Mouse (Mus musculus) olfactory bulb, adult 2 months (tissue): Measurements from ENCODE around the gene Slc52a3. TPM values are rescaled to one million over a fixed set of nuclear protein-coding genes. Genes with fewer than 3 reads are reported as not detected.

Experiments
- H3K27ac ChIP-seq: fragments of 200-500 bp; 2 replicates; pipeline ENCODE4 v1.5.1; 2012; ENCODE audit warnings: low read depth, low read length; ENCODE audit not compliant: insufficient read depth
- H3K4me1 ChIP-seq: fragments of 200-500 bp; 2 replicates; pipeline ENCODE4 v1.6.1; 2012; ENCODE audit warnings: low read length; ENCODE audit not compliant: control insufficient read depth, insufficient read depth
- H3K4me3 ChIP-seq: fragments of 200-500 bp; 2 replicates; pipeline ENCODE4 v1.5.1; 2012; ENCODE audit warnings: mild to moderate bottlenecking, low read depth, low read length, moderate library complexity; ENCODE audit not compliant: insufficient read depth
- CTCF ChIP-seq: fragments of 200-500 bp; IDR thresholded peaks from 2 replicates; pipeline ENCODE4 v1.5.1; 2012; ENCODE audit warnings: low read depth, mild to moderate bottlenecking, low read length, moderate library complexity; ENCODE audit not compliant: insufficient read depth
- POLR2A ChIP-seq: fragments of 200-500 bp; IDR thresholded peaks from 2 replicates; pipeline ENCODE4 v1.6.1; 2012; ENCODE audit warnings: mild to moderate bottlenecking, low read depth, low read length, moderate library complexity; ENCODE audit not compliant: insufficient read depth
- WGBS: fragments of 180-500 bp; shearing (Covaris S2); methylation state at CpG from one replicate; pipeline ENCODE4 v1.1.7; 2018; 5-methylcytosine and 5-hydroxymethylcytosine counted together
- polyA plus RNA-seq: library from polyadenylated mRNA; stranded (reverse); fragments of >200 nt; gene quantifications from 2 replicates; pipeline ENCODE4 v1.2.4, GENCODE M21; 2012; ENCODE audit warnings: low replicate concordance; ENCODE audit not compliant: missing spikeins, insufficient read depth, insufficient read length

Slc52a3 gene
- polyA plus RNA-seq, 1 experiment: not detected

DNA sequence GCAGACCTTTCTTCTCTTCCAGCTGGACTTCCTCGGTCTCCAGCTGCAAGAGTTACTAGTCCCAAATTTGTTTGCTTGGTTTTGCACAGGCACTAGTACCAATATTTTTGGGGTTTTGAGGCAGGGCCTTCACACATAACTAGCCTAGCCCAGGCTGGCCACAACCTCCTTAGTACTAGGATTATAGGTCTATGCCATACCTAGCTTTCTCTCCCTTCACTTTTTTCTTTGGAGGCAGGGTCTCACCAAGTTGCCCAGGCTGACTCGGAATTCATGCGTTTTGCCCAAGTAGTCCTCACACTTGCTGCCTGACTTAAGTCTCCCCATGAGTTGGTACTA is 16.0 kb upstream of the Slc52a3 start:
- H3K4me1 ChIP-seq: peaks cover 14% of the 10 kb centered on the region
- TF ChIP-seq POLR2A: no peak
- TF ChIP-seq CTCF: no peak
- 30% methylated on average over 3 of the region's 3 CpGs for WGBS
- peak overlapping the region; percentile 80 for H3K4me3 ChIP-seq
- 0 out of 2 replicates have a peak overlapping the region, but pooled peaks have one; percentile 6 for H3K27ac ChIP-seq

DNA sequence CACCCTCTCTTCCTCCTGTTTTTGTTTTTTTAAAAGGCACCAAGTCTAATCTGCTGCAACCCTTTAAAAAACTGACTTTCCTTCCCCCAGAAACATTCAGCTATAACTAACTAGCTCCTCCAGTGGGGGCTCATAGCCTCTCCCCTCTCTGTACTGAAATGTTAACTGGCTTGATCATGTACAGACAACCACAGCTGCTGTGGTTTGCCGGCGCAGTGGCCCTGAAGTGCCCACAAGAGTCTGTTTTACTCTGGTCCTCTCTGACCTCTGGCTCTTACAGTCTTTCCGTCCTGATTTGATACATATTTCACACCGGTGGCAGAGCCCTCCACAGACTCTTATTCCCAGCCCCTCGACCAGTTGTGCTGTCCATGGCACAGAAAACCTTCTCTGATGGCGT is 15.0 kb upstream of the Slc52a3 start:
- no peak overlapping the region for H3K4me3 ChIP-seq
- TF ChIP-seq CTCF: no peak
- TF ChIP-seq POLR2A: no peak
- WGBS: 89% methylated on average over 6 of the region's 6 CpGs
- H3K27ac ChIP-seq: no peak overlapping the region
- H3K4me1 ChIP-seq: peaks cover 14% of the 10 kb centered on the region

DNA sequence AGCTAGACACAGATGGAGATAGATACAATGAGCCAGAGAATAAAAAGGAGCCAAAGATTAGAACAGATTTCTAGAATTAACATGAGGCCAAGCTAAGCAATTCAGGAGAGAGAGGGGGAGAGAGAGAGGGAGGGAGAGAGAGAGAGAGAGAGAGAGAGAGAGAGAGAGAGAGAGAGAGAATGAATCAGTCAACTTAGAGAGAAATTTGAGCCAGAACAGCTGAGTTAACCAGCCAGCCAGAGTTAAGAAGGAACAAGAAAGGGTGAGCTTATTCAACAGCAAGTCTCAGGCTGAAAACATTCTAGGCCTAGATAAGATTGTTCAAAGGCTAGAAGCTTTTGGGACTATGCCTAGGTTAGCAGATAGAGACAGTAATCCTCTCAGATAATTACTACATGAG is 13.8 kb upstream of the Slc52a3 start:
- Histone ChIP-seq H3K4me1 (peaks cover 11% of the 10 kb centered on the region), H3K27ac (no peak overlapping the region), H3K4me3 (no peak overlapping the region)
- no peak for TF ChIP-seq CTCF
- TF ChIP-seq POLR2A: no peak

DNA sequence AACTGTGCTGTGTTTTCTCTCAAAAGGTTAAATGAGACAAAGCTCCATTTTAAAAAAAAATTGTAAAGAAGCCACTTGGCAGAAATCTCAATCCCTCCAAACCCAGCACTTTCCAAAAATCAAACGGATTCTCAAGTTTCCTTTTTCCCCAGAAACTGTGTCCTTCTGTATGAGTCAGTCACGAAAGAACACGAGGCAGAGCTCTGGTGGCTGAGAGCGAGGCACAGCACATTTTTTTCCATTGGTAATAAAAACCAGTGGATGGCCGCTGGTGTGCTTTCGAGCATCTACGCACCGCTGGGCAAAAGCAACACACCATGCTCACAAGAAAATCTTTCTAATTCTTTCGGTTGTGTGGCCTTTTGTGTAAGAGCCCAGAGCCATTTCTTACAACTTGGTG is 12.3 kb upstream of the Slc52a3 start:
- TF ChIP-seq POLR2A (no peak), CTCF (no peak)
- H3K4me1 ChIP-seq: peaks cover 9% of the 10 kb centered on the region

DNA sequence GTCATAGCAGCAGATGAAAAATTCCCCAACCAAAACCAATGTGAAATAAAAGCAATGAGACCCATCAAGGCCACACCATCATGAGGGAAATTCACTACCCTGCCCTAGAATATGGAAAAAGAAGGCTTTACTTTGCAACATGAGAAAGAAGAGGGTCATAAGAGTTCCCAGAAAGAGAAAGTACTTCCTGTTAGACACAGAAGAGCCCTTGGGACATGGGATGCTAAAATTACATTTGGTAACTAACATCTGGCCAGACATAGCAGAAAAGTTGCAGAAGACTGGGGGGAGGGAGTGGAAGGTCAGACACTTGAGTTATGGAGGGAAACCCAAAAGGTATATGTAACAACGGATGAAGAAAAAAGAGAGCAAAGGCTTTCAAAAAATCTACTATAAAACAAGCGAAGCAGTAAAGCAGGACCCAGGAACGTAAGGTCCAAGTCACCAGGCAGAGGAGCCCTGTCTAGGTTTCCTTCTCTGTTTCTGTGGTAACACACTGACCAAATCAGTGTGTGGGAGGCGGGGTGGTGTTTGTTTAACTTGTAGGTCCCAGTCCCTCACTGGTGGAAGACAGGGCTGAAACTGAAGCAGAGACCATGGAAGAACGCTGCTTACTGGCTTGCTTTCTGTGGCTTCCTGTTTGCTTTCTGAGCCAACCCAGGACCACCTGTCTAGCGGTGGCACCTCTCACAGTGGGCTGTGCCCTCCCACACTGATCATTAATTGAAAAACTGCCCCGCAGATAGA is 10.7 kb upstream of the Slc52a3 start:
- Histone ChIP-seq H3K4me3 (no peak overlapping the region), H3K4me1 (peaks cover under 1% of the 10 kb centered on the region; the same call in 1 of the 2 replicates), H3K27ac (no peak overlapping the region)
- WGBS: 86% methylated on average over 7 of the region's 7 CpGs
- TF ChIP-seq CTCF: no peak

More for the DNA sequence above, 12.3 kb upstream of the Slc52a3 start:
- Histone ChIP-seq H3K27ac (no peak overlapping the region), H3K4me3 (no peak overlapping the region)
- WGBS: 37% methylated on average over 9 of the region's 9 CpGs

DNA sequence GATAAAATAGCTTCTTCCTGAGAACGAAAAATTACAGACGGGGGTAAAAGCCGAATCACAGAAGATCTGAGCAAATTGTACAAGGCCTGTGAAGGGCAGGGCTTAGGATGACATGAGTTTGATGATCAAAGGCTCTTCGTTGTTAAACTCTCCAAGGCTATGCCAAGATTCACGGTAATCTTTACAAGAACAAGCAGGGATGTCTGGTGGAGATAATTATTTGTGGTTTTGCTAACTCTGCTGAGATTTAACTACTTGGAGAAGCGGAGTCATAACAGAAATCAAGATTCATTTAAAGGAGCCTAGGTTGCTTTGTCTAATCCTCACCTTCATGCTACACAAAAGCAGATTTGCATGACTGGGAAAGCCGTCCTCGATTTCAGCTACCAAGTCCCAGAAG is 9.4 kb upstream of the Slc52a3 start:
- TF ChIP-seq CTCF (no peak), POLR2A (no peak)
- Histone ChIP-seq H3K4me1 (no peaks in the 10 kb centered on the region), H3K27ac (no peak overlapping the region), H3K4me3 (no peak overlapping the region)
- 84% methylated on average over 8 of the region's 8 CpGs for WGBS

DNA sequence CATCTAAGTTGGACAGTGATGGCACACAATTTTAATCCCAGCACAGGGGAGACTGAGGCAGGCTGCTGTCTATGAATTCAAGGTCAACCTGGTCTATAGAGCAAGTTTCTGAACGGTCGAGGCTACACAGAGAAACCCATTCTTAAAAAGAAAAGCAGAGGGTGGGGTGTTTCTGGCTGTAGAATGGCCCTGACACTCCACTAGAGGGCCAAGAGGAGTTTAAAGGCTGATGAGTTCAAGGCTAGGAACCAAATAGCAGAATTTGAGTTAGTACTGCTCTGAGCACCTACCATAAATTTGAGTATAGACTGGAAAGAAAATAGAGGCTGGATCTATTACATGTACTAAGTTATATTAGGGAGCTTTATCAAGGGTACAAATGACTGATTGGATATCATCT is 7.3 kb upstream of the Slc52a3 start:
- no peak for TF ChIP-seq POLR2A
- TF ChIP-seq CTCF: no peak
- Histone ChIP-seq H3K4me1 (no peaks in the 10 kb centered on the region), H3K4me3 (no peak overlapping the region), H3K27ac (no peak overlapping the region)
- WGBS: 61% methylated on average over 2 of the region's 2 CpGs

DNA sequence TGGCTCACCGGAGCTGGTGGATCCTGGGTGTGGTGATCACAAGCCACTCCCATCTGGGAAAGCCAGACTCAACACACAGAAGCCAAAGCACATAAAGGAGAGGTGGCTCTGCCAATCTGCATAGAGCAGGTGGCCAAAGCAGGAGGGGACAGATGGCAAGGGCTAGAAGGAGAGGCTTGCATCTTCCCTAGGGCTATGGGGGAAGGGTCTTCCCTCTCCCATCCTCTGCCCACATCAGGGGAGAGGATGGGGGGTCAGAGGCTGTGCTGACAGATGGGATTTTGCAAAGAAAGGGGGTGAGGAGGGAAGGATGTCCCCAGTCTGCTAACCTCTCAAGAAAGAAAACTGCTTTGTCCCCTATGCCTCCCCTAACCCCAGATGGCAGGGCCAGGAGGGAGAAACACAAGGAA is 5.3 kb upstream of the Slc52a3 start:
- Histone ChIP-seq H3K27ac (no peak overlapping the region), H3K4me1 (0 out of 2 replicates have a peak, but pooled peaks cover 2% of the 10 kb centered on the region), H3K4me3 (no peak overlapping the region)
- TF ChIP-seq CTCF: no peak
- TF ChIP-seq POLR2A: no peak
- 60% methylated on average over 1 of the region's 1 CpGs for WGBS

DNA sequence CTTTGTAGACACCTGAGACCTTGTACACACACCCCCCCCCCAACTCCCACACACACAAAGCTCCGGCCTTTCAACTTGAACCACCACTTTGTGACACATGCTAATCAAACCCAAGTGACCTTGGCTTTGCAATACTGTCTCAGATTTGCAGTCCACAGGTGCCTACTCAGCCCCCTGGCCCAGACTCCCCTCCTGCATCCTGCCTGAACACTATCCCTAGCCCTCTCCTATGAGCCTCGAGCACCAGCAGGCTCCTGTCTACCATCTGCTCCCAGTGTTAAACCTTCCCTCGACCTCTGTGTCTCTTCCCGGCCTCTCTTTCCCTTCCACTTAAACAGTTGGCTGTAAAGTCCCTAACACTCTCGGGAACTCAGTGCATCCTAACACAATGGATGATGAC is 4.9 kb upstream of the Slc52a3 start:
- TF ChIP-seq POLR2A (no peak), CTCF (no peak)
- Histone ChIP-seq H3K4me1 (0 out of 2 replicates have a peak, but pooled peaks cover 2% of the 10 kb centered on the region), H3K4me3 (no peak overlapping the region), H3K27ac (no peak overlapping the region)
- 75% methylated on average over 5 of the region's 5 CpGs for WGBS
